Mouse (Mus musculus): ENCODE data around the gene Taf1. TPM values are rescaled to one million over a fixed set of nuclear protein-coding genes. Genes with fewer than 3 reads are reported as not detected.

The Taf1 gene
- polyA plus RNA-seq, 1 experiment from 2014 or later = 28.2 TPM

Other genes starting within 250 kb of the Taf1 start
- 32.2 and 36.3 TPM in 2 replicates for gene Nlgn3, start 233.6 kb upstream of the Taf1 start, polyA plus RNA-seq (2016; fragmentation: Nextera tagmentation; extraction: Ambion mirVana)
- not detected in 2 replicates for gene Gjb1, start 156.4 kb upstream of the Taf1 start, polyA plus RNA-seq (2016; fragmentation: Nextera tagmentation; extraction: Ambion mirVana)
- 37.5 and 37.8 TPM in 2 replicates for gene Zmym3, start 111.9 kb upstream of the Taf1 start, polyA plus RNA-seq (2016; fragmentation: Nextera tagmentation; extraction: Ambion mirVana)
- gene Nono, start 103.4 kb upstream of the Taf1 start, polyA plus RNA-seq (2016; fragmentation: Nextera tagmentation; extraction: Ambion mirVana) = 636 and 666 TPM in 2 replicates
- 3.3 and 3.9 TPM in 2 replicates for gene Itgb1bp2, start 83.6 kb upstream of the Taf1 start, polyA plus RNA-seq (2016; fragmentation: Nextera tagmentation; extraction: Ambion mirVana)
- gene Ogt, start 107.3 kb downstream of the Taf1 start, polyA plus RNA-seq (2016; fragmentation: Nextera tagmentation; extraction: Ambion mirVana) = 199 and 218 TPM in 2 replicates
- gene Cxcr3, start 201.5 kb downstream of the Taf1 start, polyA plus RNA-seq (2016; fragmentation: Nextera tagmentation; extraction: Ambion mirVana) = 0.10 TPM in 1 of 2 replicates, not detected in the other

Measured in forebrain, embryonic 12.5 days (tissue).